16 mouse cellular contexts compared by ENCODE assay signal in genomic region chr1:133170196-133170595, GRCm38 (mm10). TPM values are rescaled to one million over a fixed set of nuclear protein-coding genes. Genes with fewer than 3 reads are reported as not detected.
"Had no signal": no experiment of that assay in that cellular context is flagged by ENCODE, and none has a peak within 500 bp of the region (broad histone marks: within the 10 kb centered on the region; RNA-seq: fewer than 3 reads in every experiment).

No protein-coding gene starts in this region.

- H3K4me2 ChIP-seq: intestine, embryonic 15.5 days; lung, embryonic 14.5 days; neural tube, embryonic 13.5 days had no signal

- H3K9me3 ChIP-seq: intestine, embryonic 15.5 days; neural tube, embryonic 13.5 days had no signal

- H3K27me3 ChIP-seq: intestine, embryonic 15.5 days had no signal

- DNase-seq: layer of hippocampus, postnatal 36 days; liver, postnatal 0 days; lung, embryonic 14.5 days; retina, postnatal 1 day; right cerebral cortex, postnatal 25 days; thymus, adult 18-20 months; thymus, postnatal 36 days had no signal

- H3K9ac ChIP-seq: intestine, embryonic 15.5 days; liver, embryonic 14.5 days; liver, postnatal 0 days; lung, embryonic 14.5 days; neural tube, embryonic 13.5 days had no signal

- H3K27ac ChIP-seq: intestine, embryonic 15.5 days; kidney, postnatal 0 days; left cerebral cortex, adult 2 months; liver, embryonic 14.5 days; macrophage; neural tube, embryonic 13.5 days had no signal

- ATAC-seq: intestine, embryonic 15.5 days; liver, postnatal 0 days; lung, postnatal 0 days; midbrain, embryonic 16.5 days had no signal

- H3K36me3 ChIP-seq: intestine, embryonic 15.5 days; neural tube, embryonic 13.5 days had no signal

- H3K4me3 ChIP-seq: intestine, embryonic 15.5 days; left cerebral cortex, adult 2 months; myocyte; neural tube, embryonic 13.5 days had no signal

RNA-seq across cellular contexts. Expression of gene Plekha6, which starts 6.2 kb away (rescaled TPM):
- polyA plus RNA-seq: macrophage had no signal
